Mouse (Mus musculus) ES-Bruce4 (cell line): ENCODE measurements around the gene Mapkap1.

ENCODE experiments used
- CTCF ChIP-seq: IDR thresholded peaks from one replicate; pipeline ENCODE4 v1.8.1; 2011; ENCODE audit warnings: low read depth, low read length
- POLR2A ChIP-seq: IDR thresholded peaks from one replicate; pipeline ENCODE4 v1.8.1; 2011; ENCODE audit warnings: low read length; ENCODE audit not compliant: insufficient read depth

DNA sequence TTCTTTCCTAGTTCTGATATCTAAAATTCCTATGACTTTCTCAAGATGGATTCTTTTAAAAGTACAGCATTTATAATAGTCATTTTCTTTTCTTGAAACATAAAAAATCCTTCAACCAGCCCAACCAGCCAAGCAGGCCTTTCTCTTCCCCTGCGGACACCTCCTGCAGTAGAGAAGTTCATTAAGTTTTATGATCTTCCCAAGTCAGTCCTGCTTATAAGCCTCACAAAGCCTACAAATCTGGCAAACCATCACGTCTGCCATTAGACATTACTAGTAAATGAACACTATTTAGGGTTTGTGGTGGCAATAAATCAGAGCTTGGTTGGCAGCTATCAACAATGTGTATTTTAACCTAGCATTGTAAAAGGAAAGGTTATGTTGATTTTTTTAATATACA lies 39.5 kb upstream of the Mapkap1 start:
- no peak for TF ChIP-seq CTCF
- no peak for TF ChIP-seq POLR2A
